Mouse (Mus musculus): ENCODE results near the gene Gja4. TPM values are rescaled to one million over a fixed set of nuclear protein-coding genes. Genes with fewer than 3 reads are reported as not detected.

Gja4 gene
- total RNA-seq, 1 experiment from 2014 or later: not detected

- ATAC-seq (replicated peaks; ENCODE audit: insufficient number of reproducible peaks, low FRiP score, low TSS enrichment, poor library complexity, severe bottlenecking): no peak
Measured at GRCm38 (mm10) chr4:127327258-127327657, 13.4 kb upstream of the Gja4 start.

GRCm38 (mm10) chr4:127325276-127325675, 11.4 kb upstream of the Gja4 start:
- ATAC-seq (replicated peaks; ENCODE audit: insufficient number of reproducible peaks, low FRiP score, low TSS enrichment, poor library complexity, severe bottlenecking): no peak

GRCm38 (mm10) chr4:127324759-127325158, 10.9 kb upstream of the Gja4 start:
- peak; percentile 32; the same call in 1 of the 2 replicates for ATAC-seq (replicated peaks; ENCODE audit: insufficient number of reproducible peaks, low FRiP score, low TSS enrichment, poor library complexity, severe bottlenecking)

GRCm38 (mm10) chr4:127324296-127324695, 10.5 kb upstream of the Gja4 start:
- no peak for ATAC-seq (replicated peaks; ENCODE audit: insufficient number of reproducible peaks, low FRiP score, low TSS enrichment, poor library complexity, severe bottlenecking)

GRCm38 (mm10) chr4:127323651-127324050, 9.8 kb upstream of the Gja4 start:
- no peak for ATAC-seq (replicated peaks; ENCODE audit: insufficient number of reproducible peaks, low FRiP score, low TSS enrichment, poor library complexity, severe bottlenecking)

GRCm38 (mm10) chr4:127319613-127320012, 5.8 kb upstream of the Gja4 start:
- ATAC-seq (replicated peaks; ENCODE audit: insufficient number of reproducible peaks, low FRiP score, low TSS enrichment, poor library complexity, severe bottlenecking): 0 out of 2 replicates have a peak, but pooled peaks have one; percentile 41

GRCm38 (mm10) chr4:127317143-127317542, 3.3 kb upstream of the Gja4 start:
- no peak for ATAC-seq (replicated peaks; ENCODE audit: insufficient number of reproducible peaks, low FRiP score, low TSS enrichment, poor library complexity, severe bottlenecking)

- ATAC-seq (replicated peaks; ENCODE audit: insufficient number of reproducible peaks, low FRiP score, low TSS enrichment, poor library complexity, severe bottlenecking): no peak
Measured at GRCm38 (mm10) chr4:127315753-127316152, 1.9 kb upstream of the Gja4 start.

- ATAC-seq (replicated peaks; ENCODE audit: insufficient number of reproducible peaks, low FRiP score, low TSS enrichment, poor library complexity, severe bottlenecking): no peak
Measured at GRCm38 (mm10) chr4:127314585-127314984, 746 bp upstream of the Gja4 start.

GRCm38 (mm10) chr4:127312349-127312748, 1.5 kb downstream of the Gja4 start:
- no peak for ATAC-seq (replicated peaks; ENCODE audit: insufficient number of reproducible peaks, low FRiP score, low TSS enrichment, poor library complexity, severe bottlenecking)

- no peak for ATAC-seq (replicated peaks; ENCODE audit: insufficient number of reproducible peaks, low FRiP score, low TSS enrichment, poor library complexity, severe bottlenecking)
Measured at GRCm38 (mm10) chr4:127311561-127311960, 2.3 kb downstream of the Gja4 start.

GRCm38 (mm10) chr4:127306915-127307314, 6.9 kb downstream of the Gja4 start:
- no peak for ATAC-seq (replicated peaks; ENCODE audit: insufficient number of reproducible peaks, low FRiP score, low TSS enrichment, poor library complexity, severe bottlenecking)

- no peak for ATAC-seq (replicated peaks; ENCODE audit: insufficient number of reproducible peaks, low FRiP score, low TSS enrichment, poor library complexity, severe bottlenecking)
Measured at GRCm38 (mm10) chr4:127303796-127304195, 10.0 kb downstream of the Gja4 start.

- no peak for ATAC-seq (replicated peaks; ENCODE audit: insufficient number of reproducible peaks, low FRiP score, low TSS enrichment, poor library complexity, severe bottlenecking)
Measured at GRCm38 (mm10) chr4:127300503-127300902, 13.3 kb downstream of the Gja4 start.

GRCm38 (mm10) chr4:127292631-127293030, 21.2 kb downstream of the Gja4 start:
- ATAC-seq (replicated peaks; ENCODE audit: insufficient number of reproducible peaks, low FRiP score, low TSS enrichment, poor library complexity, severe bottlenecking): no peak

- no peak for ATAC-seq (replicated peaks; ENCODE audit: insufficient number of reproducible peaks, low FRiP score, low TSS enrichment, poor library complexity, severe bottlenecking)
Measured at GRCm38 (mm10) chr4:127289039-127289548, 24.7 kb downstream of the Gja4 start.

- no peak for ATAC-seq (replicated peaks; ENCODE audit: insufficient number of reproducible peaks, low FRiP score, low TSS enrichment, poor library complexity, severe bottlenecking)
Measured at GRCm38 (mm10) chr4:127286907-127287306, 26.9 kb downstream of the Gja4 start.

GRCm38 (mm10) chr4:127279241-127279640, 34.6 kb downstream of the Gja4 start:
- ATAC-seq (replicated peaks; ENCODE audit: insufficient number of reproducible peaks, low FRiP score, low TSS enrichment, poor library complexity, severe bottlenecking): no peak

- ATAC-seq (replicated peaks; ENCODE audit: insufficient number of reproducible peaks, low FRiP score, low TSS enrichment, poor library complexity, severe bottlenecking): no peak
Measured at GRCm38 (mm10) chr4:127278451-127279001, 35.3 kb downstream of the Gja4 start.

- no peak for ATAC-seq (replicated peaks; ENCODE audit: insufficient number of reproducible peaks, low FRiP score, low TSS enrichment, poor library complexity, severe bottlenecking)
Measured at GRCm38 (mm10) chr4:127264183-127264554, 49.7 kb downstream of the Gja4 start.

Measured in monocyte, adult 5-6 weeks (primary cell).